Comparison of ENCODE assay signal across 22 mouse cellular contexts in genomic region chr4:150225700-150226099, GRCm38 (mm10). TPM values are rescaled to one million over a fixed set of nuclear protein-coding genes. Genes with fewer than 3 reads are reported as not detected.
"Had no signal": no experiment of that assay in that cellular context is flagged by ENCODE, and none has a peak within 500 bp of the region (broad histone marks: within the 10 kb centered on the region; RNA-seq: fewer than 3 reads in every experiment).

No protein-coding gene starts in this region.

- H3K9me3 ChIP-seq: limb, embryonic 15.5 days; liver, embryonic 12.5 days; midbrain, embryonic 10.5 days; neural tube, embryonic 12.5 days; stomach, embryonic 15.5 days had no signal

- H3K4me3 ChIP-seq: limb, embryonic 15.5 days; liver, embryonic 12.5 days; midbrain, embryonic 10.5 days; myocyte; neural tube, embryonic 12.5 days; stomach, embryonic 15.5 days had no signal

- H3K27me3 ChIP-seq: limb, embryonic 15.5 days; neural tube, embryonic 12.5 days; stomach, embryonic 15.5 days had no signal

- DNase-seq: kidney, postnatal 36 days; lung, embryonic 14.5 days; lung, postnatal 10 days; lung, postnatal 4 days; midbrain, embryonic 14.5 days; right cerebral cortex, postnatal 14 days; thymus, adult 2 months; thymus, postnatal 25 days had no signal

- H3K36me3 ChIP-seq: limb, embryonic 15.5 days; liver, embryonic 12.5 days; midbrain, embryonic 10.5 days; neural tube, embryonic 12.5 days; stomach, embryonic 15.5 days had no signal

- H3K9ac ChIP-seq: limb, embryonic 15.5 days; liver, embryonic 12.5 days; lung, embryonic 14.5 days; neural tube, embryonic 12.5 days; stomach, embryonic 15.5 days had no signal

- ATAC-seq: liver, embryonic 12.5 days had no signal

- H3K27ac ChIP-seq: kidney, postnatal 0 days; liver, embryonic 12.5 days; midbrain, embryonic 10.5 days; neural tube, embryonic 12.5 days; stomach, embryonic 15.5 days had no signal

- H3K4me2 ChIP-seq: limb, embryonic 15.5 days; liver, embryonic 12.5 days; lung, embryonic 14.5 days; neural tube, embryonic 12.5 days; stomach, embryonic 15.5 days had no signal

RNA-seq across cellular contexts. Expression of gene Car6, which starts 24.6 kb away (rescaled TPM):
- total RNA-seq: layer of hippocampus, adult 18-20 months; layer of hippocampus, postnatal 14 days; left cerebral cortex, adult 18-20 months; left cerebral cortex, postnatal 10 days had no signal
- polyA plus RNA-seq: kidney, postnatal 0 days; liver, embryonic 12.5 days; liver, embryonic 16.5 days; lung, embryonic 14.5 days; midbrain, embryonic 10.5 days; neural tube, embryonic 12.5 days; spleen, adult 2 months; stomach, embryonic 15.5 days; urinary bladder, adult 2 months had no signal
